Mouse (Mus musculus) MN1 (cell line): ENCODE data around the gene Tff2.

Source experiments
- DNase-seq: peaks from one replicate; pipeline ENCODE4 v3.0.0-alpha.2; 2016; ENCODE audit warnings: low spot score

The Tff2 gene

DNA sequence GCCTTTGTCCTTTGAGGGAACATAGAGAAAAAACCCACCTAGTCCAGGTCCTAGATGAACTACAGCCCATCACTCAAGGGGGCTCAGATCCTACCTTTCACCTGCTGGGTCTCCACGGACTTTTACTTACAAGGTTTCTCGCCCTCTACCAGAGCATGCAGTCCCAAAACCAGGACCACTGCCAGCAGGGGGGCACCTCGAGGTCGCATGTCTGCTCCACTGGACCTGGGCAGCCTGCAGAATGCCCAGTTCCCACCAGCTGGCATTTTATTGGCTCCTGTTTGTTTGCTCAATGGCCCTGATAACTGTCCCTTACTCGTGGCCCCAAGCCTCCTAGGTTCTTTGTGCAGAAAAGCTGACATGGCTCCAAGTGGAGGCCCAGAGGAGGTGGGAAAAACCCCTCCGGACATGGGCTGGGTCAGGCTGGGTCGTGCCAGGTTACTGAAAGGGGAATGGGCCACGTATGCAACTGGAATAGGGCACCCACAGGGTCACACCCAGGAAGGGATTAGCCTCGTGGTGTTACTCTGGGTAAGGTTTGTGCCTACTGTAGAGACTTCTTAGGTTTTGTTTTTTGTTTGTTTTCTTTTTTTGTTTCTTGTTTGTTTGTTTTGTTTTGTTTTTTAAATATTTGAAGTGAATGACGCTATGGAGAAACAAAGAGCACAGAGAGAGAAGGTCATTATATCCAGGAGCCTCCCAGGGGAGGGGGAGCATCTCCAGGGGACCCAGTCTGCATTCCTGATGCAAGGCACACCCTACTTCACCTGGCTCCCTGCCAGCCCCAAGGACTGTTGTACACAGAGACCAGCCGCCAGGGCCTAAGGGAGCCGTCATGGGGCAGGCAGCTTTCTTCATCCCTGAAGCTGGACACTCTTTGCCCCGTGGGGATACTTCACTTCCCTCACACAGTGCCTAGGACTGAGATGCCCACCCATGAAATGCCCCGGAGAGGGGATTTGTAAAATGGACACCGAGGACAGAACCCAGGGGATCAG lies at the start of gene Tff2:
Gene Tff2 (minus strand): TSS at position 243 of the 998 bp plus-strand sequence.
- no peak for DNase-seq

DNA sequence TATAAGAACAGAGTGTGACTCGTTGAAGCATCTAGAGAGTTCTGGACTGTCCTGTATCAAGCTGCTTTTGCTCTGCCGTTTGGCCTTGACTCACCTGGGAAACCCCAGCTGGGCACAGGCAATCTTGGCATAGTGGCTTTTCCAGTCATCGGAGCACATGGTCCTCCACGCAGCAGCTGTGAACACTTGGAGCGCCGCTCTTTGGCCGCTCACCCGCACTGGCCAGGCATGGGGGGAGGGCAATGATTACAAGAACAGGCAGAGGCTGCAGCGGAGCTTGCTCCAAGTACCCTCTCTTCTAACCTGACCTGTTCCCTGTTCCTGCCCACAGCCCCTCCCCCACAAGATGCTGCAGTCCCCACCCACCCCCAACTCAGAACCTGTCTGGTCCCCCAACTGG lies 49.3 kb upstream of the Tff2 start:
- no peak for DNase-seq

DNA sequence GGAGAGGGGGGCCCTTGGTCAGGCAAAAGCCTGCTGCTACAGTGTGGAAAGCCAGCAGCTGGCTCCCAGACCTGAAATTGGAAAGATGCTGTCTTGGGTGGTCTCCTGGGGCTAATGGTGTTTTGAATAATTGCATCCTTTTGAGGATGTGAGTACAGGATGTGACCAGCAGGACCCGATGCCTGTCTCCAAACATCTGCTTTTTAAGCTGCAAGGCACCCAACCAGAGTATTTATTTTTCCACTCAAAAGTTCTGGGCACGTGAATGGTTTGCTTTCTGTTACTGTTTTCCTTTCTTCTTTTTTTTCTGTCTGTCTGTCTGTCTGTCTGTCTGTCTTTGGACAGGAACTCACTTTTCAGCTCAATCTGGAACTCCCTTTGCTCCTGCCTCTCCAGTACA lies 48.6 kb upstream of the Tff2 start:
- DNase-seq = no peak

DNA sequence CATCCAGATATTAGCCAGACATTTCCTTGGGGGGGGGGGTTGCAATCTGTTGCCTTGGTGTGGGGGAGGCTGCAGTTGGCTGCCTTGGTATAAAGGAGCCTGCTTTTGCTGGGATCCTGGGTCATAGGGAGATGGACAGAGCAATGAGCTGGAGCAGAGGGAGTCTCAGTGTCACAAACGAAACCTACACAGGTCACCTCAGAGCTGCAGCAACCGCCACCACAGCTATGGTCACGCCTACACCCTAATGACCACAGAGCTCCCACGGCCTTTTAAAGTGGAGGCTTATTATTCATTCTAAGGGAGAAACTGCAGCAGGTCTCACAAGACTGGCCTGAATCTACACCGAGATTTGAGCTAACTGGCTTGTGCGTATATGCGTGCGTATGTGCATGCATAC lies 47.7 kb upstream of the Tff2 start:
- no peak for DNase-seq

DNA sequence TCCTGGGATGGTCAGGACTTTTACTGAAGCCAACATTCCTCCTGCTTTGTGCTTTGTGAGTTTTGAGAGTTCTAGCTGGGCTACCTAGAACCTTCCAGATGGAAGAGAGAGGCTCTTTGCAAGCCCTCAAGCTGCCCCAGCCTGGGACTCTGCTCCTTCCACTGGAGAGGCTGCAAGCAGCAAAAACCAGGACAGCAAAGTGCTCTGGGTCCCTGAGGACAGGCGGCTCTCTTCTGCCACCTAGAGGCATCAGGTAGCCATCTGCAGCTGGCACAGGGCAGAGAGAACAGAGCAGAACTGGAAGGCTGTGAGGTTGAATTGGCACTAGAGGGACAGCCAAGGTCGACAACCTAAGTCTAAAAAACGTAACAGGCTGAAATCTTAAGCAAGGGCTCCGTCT lies 43.3 kb upstream of the Tff2 start:
- peak; percentile 10 for DNase-seq

DNA sequence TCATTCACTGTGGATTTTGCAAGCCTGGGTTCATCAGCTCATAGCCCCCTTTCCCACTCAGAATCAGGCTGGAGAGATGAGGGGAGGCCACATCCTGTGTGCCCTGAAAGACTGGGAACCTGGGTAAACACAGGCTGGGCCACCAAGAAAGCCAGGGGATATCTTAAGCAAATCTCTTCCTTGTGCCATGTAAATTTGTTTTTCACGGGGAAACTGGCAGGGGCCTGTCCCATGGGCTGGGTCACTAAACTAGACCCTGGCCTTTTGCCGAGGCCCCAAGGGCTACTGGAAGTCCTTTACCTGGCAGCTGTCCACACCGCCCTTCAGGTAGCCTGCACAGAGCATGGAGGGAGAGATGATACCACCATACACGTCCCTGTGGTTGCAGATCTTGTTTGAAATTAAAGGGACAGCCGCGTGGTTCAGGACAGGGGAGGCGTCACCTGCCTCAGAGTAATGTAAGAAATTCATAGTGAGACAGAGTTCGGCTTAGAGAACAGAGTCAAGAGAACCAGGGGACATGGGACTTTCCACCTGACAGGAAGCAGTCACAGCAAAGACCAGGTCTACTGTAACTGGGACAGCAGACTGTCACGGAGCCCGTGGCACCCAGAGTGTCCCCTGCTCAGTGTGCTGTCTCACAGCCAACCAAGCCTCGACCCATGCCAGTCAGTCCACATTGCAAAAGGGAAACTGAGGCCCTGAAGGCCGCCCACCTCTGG lies 40.3 kb upstream of the Tff2 start:
- DNase-seq = no peak

DNA sequence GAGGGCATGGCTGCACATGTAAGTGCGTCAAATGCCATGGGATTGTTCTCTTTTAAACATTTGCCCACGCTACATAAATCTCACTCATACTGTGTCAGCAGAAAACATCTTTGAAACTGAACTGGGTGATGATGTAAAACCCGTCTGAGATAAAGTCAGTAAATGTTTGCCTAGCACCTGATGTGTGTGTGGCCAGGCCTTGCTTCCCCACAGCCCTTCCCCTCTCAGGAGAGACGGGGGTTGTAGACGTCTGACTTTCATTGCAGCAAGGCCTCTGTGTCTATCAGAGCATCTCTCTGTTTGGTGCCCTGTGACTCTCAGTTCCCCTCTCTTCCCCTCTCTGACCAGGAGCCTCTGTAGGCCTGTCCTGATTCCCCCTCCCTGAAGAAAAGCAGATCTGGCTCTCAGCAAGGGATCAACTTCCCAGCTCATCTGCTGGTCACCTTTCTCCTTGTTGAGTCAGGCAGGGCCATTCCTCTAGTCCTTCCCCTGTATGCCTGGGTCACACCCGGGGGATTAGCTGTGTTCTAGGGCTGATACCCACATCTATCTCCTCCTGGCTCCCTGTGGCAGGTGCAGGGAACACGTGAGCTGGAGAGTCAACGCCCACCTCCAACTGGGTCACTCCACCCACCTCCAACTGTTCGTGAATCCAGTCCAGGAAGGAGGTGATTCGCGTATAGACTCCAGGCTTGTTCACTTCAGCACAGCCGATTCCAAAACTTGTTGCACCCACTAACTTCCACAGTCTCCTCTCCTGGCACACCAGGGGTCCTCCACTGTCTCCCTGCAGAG lies 39.3 kb upstream of the Tff2 start:
- no peak for DNase-seq

DNA sequence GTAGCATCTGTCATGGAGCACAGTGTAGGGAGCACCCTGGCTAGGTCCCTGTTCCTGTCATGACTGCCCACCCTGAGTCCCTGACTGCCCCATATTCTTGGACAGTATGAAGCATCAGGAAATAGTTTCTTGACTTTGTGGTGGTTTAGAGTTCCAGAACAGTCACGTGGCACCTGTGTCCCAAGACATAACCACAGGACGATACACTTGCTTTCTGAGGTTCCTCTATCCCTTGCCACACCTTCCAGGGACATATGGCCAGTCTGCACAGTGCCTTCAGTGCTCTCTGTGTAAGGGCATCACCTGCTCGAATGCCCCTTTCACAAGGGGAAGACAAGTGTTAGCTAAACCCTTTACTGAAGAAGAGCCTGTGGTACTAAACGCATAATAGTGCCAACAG lies 37.4 kb upstream of the Tff2 start:
- DNase-seq = no peak

DNA sequence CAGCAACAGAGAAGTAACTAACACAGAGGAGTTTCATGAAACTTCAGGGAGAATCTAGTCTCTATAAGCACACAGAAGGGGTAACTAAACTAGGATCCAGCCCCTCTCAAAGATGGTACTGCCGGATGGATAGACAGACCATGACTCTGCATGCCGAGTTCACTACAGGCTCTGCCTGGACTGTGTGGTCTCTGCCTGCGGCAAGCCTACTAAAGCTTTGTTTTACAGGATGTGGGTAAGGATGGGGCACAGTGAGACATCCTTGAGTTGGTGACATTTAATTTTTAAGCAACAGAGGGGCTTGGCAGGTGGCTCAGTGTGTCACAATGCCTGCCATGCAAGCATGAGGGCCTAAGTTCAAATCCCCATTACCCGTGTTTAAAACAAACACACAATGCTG lies 32.2 kb upstream of the Tff2 start:
- no peak for DNase-seq

DNA sequence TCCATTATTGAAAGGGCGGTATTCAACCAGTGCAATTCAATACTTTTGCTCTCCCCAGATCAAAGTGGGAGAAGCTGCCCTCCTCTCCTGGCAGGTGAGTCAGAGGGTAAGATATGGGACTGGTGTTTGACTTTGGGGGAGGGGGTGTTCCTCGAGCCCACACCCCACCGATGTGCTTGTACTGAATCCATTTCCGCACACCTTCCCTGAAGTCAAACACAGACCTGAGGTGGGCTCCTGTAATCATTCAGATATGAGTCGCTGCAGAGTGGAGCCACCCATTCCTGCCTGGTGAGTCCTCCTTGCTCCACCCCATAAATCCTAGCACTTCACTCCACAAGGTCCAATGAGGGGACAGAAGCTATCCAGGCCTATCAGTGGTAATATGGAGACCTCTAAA lies 25.7 kb upstream of the Tff2 start:
- no peak for DNase-seq

DNA sequence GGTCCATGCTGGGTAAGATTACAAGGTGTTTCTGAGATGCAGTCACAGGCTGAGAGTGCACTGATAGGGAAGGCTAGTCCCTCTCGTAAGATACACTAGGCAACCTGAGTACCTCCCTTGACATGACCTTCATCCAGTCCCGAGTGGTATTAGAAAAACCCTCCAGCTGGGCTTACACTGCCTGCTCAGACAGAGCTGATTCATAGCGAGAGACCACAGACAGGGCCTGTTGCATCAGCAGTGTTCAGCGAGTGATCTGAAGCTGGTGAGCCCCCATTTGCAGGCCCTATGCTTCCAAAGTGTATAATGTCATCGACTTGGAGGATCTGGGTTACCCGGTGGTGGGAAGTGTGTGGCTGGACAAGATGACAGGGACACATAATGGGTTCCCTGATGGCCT lies 21.0 kb upstream of the Tff2 start, which contains the start of gene Tff1:
Gene Tff1 (minus strand): TSS at position 151 of the 400 bp plus-strand sequence.
- no peak for DNase-seq

DNA sequence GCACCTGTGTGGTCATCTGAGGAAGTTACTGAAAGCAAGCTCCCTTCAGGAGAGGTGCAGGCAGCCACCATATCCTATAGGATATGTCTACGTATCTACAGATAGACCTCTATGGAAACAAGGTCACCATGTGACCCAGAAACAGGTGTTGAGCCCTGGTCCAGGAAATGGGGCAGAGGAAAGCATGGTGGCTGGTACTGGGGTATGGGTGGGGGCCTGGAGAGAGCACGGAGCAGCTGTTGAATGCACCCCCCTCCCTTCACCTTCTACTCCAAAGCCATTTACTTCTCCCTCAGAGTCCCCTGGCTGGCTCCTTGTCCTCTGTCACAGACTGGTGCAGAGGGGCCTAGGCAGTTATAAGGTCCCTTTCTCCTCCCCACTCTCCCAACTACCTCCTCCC lies 19.7 kb upstream of the Tff2 start:
- DNase-seq = no peak

DNA sequence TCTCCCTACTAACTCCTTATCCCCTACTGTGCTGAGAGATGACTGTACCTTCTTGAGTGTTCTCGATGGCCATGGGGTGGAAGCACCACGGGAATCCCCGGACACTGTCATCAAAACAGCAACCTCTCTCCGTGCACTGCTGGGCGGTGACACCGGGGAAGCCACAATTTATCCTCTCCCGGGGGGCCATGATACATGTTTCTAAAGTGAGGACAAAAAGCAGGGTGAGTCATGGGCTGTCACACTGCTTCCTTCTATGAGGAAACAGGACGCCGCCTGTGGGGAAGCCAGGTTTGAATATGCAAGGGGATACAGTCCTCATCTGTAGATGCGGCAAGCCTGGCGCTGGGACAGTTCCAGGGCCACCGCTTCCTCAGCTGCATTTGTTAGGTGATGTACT lies 18.5 kb upstream of the Tff2 start:
- DNase-seq = no peak

DNA sequence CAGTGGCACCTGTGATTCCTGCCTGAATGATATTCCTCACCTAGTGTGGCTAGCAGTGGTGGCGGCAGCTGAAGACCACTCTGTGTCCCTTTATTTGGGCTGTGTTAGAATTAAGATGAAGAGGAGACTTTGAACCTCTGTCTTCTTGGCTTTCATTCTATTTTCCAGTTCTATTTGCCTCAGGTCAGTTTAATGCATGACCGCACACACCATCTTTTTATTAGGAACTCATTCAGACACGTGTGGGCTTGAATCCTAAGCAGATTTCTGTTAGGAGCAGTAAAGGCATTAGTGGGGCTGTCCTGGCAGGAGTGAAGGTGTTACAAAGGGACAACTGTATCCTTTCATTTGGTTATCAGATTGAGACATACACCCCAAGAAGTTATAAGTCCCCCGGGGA lies 16.2 kb upstream of the Tff2 start:
- no peak for DNase-seq

DNA sequence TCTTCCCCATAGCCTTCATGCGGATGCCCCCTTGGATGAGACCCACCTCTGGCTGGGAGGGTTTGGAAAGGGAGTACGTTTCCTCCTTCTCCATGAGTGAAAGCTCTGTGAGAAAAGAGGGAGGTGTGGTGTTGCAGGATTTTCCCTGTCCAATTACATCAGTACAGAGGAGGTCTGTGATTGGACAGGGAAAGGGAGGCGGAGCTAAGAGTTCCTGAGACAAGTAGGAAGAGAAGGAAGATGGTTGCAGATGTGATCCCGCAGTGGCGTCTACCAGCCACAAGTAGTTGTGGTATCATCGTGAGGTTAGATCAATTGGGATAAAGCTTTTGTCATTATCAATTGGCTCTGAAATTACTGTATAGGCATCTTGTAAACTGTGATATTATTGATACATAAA lies 13.8 kb upstream of the Tff2 start:
- DNase-seq = no peak

DNA sequence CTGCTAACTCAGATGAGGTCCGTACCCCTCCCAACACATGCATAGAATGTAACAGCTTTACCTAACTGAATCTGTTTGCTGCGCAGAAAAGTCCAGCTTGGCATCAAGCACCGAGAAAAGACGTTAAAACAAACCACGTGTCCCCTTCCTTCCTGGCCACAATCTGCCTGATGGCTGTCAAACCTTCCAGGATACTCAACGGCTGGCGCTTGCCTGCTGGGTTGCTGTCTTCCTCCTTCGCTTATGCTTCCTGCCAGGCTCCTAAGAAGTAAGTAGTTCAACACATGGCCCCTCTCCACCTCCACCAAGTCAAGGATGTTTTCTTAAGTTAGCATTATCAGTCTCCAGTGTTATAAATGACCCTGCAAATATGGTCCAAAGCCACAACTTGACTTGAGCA lies 9.7 kb upstream of the Tff2 start:
- no peak for DNase-seq

DNA sequence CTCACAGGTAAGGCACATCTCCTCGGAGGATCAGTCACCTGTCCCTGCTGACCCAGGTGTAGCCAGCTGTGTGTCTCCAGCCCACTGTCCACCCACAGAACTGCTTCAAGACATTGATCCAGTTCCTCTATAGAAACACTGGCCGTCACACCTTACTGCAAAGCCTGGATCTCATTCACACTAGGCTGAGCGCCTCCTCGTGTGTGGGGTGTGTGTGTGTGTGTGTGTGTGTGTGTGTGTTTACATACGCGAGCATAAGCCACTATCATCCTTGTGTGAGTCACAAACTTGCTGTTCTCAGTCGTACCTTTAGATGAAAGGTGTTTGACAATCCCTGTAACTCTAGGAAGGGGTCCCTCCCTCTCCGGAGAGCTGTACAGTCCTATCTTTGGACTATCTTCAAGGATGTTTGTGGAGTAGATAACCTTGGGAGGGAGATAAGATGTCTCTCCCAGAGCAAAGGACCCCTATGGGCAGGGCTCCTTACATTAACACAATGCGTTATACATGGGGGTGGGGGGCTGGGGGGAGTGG lies 9.0 kb upstream of the Tff2 start:
- DNase-seq = no peak

DNA sequence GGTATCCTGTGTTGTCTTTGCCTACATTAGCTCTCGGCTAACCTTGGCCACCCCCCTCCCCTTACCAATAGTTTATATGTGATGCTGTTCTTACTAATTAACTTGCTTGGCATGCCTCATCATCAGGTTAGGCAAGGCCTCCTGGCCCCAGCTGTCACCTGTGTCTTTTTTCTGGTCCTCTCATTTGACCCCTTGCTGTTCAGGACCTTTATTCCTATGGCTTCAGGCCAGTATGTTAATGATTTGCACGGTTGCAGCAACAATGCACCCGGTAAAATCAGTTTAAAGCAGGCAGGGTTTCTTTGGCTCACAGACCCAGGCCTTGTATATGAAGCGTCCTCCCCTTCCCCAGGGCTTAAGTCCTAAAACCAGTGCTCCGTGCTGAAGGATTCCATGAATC lies 8.4 kb upstream of the Tff2 start:
- DNase-seq = no peak

DNA sequence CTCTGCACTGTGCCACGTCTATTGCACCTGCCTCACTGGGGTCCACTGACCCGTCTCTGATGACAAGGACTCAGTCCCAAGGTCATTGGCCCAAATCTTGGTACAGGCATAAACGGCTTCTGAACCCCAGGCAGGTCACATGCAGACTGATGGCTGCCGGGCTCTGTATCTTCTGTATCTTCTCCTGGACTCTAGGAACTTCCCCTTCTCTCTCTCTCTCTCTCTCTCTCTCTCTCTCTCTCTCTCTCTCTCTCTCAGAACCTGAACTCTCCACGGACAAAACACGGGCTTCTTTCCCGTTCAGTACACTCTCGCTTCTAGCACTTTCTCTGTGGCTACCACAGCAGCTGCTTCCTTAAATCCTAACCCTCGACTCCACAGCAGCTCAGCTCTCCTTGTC lies 1.9 kb upstream of the Tff2 start:
- no peak for DNase-seq

DNA sequence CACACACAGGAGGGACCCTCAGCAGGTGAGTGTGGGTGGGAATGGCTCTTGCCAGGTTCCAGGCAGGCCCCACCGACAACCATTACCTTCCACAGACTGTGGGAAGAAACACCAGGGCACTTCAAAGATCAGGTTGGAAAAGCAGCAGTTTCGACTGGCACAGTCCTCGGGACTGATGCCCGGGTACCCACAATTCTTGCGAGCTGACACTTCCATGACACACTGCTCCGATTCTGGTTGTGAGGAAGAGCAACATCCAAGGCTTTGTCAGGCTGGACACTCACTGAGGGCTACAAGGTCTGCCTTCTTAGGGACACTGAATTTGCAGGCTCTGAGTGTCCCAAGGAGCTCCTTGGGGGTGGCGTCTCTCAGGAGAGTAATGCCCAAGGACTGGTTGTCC lies 2.0 kb downstream of the Tff2 start:
- no peak for DNase-seq

DNA sequence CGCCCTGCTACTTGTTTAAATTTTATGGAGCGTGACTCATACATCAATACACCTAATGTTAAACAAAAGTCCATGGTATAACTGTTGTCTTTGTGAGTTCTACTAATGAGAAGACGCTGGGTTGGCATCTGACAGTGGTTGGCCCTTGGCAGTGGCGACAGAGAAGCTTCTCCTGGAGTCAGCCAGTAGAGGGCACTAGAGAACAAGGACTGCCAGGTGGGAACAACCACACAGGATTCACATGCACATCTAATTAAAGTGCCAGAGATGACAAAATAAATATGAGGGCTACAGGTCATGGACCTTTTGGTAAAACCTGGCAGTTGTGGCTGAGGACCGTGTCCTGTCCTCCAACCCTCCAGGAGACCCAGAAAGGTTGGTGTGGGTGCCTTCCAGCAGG lies 5.7 kb downstream of the Tff2 start:
- DNase-seq = peak; percentile 54

DNA sequence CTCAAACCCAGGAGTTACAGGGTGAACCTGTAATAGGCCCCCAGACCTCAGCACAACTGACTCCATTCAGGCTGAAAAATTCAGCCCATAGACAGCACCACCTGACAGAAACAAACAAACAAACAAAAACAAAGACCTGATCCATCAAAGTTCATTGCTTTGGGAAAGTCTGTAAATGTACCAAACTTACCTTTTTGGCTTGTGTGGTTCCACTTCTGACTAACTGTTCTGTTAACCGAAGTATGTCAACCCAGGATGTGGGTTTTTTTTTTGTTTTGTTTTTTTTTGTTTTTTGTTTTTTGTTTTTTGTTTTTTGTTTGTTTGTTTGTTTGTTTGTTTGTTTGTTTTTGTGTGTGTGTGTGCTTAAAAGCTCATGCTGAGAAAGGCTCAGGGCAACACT lies 7.3 kb downstream of the Tff2 start:
- no peak for DNase-seq
